Mouse (Mus musculus): Measurements from ENCODE around the gene Fam81b.

Gene Fam81b

GRCm38 (mm10) chr13:76190273-76190672 lies 114.6 kb downstream of the Fam81b start:
- DNase-seq (ENCODE audit: low read depth) = no peak

- DNase-seq (ENCODE audit: low read depth) = no peak
These were observed 115.7 kb downstream of the Fam81b start for GRCm38 (mm10) chr13:76189190-76189589.

DNA sequence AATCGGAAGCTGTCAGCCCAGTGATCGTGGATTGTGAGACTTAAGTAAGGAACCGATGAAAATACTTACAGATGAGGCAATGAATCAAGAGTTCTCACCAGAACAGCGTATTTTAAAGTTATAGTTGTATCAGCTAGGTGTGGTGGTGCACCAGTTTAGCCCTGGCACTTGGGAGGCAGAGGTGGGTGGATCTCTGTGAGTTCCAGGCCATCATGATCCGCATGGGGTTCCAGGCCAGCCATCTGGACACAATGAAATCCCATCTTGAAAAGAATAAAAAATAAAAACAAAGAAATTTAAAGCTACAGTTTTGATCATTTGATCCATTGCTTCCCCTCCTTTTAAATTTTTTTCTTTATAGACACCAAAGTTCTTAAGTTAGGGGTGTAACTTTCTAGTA lies 117.2 kb downstream of the Fam81b start:
- no peak for DNase-seq (ENCODE audit: low read depth)

DNA sequence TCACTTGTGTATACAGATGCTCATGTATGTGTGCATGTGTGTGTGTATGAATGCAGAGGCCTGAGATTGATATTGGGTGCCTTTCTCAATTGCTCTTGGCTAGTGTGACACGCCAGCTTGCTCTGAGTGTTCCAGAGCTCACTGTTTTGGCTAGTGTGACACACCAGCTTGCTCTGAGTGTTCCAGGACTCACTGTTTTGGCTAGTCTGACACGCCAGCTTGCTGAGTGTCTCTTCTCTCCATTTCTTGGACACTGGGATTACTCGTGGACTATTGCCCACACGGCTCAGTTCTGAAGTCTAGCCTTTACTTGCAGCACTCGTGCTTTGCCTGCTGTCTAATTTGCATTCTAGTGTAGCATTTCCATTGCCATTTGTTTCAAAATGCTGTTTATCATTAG lies 126.2 kb downstream of the Fam81b start:
- DNase-seq (ENCODE audit: low read depth) = no peak

DNA sequence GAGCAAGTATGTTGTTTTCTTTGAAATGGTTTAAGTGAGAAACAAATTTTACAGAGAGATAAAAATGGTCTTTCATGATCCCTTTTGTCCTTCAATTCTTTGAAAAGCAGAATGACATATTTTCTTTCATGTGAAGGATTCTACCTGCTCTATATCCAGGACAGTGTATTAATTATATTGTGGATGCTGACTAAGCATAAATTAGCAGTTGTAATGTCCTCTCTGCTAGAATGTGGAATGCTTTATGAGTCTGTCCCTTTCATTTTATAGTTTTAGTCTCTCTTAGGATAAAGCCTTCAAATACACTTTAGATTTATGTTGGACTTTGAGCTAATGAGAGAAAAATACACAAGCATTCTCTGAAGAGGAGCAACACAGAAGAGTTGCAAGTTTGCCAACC lies 130.6 kb downstream of the Fam81b start:
- no peak for DNase-seq (ENCODE audit: low read depth)

DNA sequence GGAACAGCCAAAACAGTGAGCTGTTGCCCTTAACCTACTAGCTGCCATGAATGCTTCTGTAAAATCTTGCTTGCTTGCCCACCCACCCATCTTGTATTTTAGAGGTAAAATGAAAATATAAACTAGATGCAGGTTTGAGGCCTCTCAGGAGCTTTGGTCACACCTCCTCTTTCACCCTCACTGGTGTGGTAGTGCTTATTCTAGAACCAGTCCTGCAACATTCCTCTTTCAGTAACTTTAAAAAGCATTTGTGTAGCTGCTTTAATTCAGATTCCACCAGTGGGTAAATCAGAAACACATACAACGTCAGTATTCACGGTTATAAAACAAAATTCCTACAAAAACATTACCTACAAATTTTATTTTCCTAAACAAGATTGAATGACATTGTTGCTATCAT lies 144.3 kb downstream of the Fam81b start:
- no peak for DNase-seq (ENCODE audit: low read depth)

DNA sequence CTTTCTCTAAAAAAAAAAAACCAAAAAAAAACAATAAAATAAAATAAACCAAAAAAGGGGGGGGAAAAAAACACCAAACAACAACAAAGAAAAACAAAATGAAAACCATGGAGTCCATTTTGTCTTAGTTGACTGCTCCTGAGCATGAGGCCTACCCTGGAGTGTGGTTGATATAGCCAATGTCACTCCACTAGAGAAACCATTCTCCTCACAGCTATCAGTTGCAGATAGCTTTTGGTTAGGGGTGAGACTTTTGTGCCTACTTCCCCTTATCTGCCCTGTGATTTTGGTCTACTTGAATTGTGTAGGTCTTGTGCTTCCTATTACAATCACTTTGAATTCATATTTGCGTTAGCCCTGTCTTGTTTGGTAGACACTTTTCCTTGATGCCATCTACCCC lies 147.4 kb downstream of the Fam81b start:
- DNase-seq (ENCODE audit: low read depth) = no peak

GRCm38 (mm10) chr13:76157099-76157498 lies 147.8 kb downstream of the Fam81b start:
- DNase-seq (ENCODE audit: low read depth) = no peak

Measured in c-Kit-positive CD71-negative TER-119-negative erythroid progenitor cells, embryonic 14.5 days (primary cell).